Mouse (Mus musculus) MEL (cell line): ENCODE measurements at regions not wholly inside any gene's neighbourhood (a gene's known extent, or its start where the extent isn't known, plus 50 kb on each side); places are given as distances from the start of the nearest gene placed in this dataset.

Source experiments
- CTCF ChIP-seq, 3 experiments: IDR thresholded peaks in 2 of 3; conservative IDR thresholded peaks in 1 of 3; 2 replicates each; pipeline ENCODE4 v1.5.1; 2011 to 2012; ENCODE audit warnings: low read length in 3 of 3, low read depth in 2 of 3, mild to moderate bottlenecking in 2 of 3, improper control_type of control experiment in 1 of 3, inconsistent platforms in 1 of 3, mixed read lengths in 1 of 3, moderate library complexity in 1 of 3; ENCODE audit not compliant: control insufficient read depth in 1 of 3, insufficient read depth in 1 of 3, poor library complexity in 1 of 3, severe bottlenecking in 1 of 3
- EP300 ChIP-seq, 2 experiments: IDR thresholded peaks; 2 replicates each; pipeline ENCODE4 v1.6.1; 2011; ENCODE audit warnings: improper control_type of control experiment in 2 of 2, low read length in 2 of 2, low read depth in 1 of 2, mild to moderate bottlenecking in 1 of 2
- NELFE ChIP-seq: IDR thresholded peaks from 2 replicates; pipeline ENCODE4 v1.6.1; 2011; ENCODE audit warnings: low read depth, low read length, improper control_type of control experiment

DNA sequence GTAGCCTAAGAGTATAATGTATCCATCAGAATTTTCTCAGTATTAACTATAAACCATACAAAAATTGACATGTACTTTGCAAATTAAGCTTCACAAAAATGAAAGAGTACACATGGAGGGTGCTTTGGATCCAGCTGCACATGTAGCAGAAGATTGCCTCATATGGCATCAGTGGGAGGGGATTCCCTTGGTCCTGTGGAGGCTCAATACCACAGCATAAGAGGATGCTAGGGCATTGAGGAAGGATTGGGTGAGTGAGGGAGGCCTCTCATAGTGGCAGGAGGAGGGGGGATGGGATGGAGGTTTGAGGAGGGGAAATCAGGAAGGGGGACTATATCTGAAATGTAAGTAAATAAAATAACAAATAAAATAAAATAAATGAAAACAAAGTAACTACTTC is 301.7 kb upstream of the Cntn5 start:
- TF ChIP-seq EP300 (IDR thresholded peaks at IDR 0.05; ENCODE audit: low read depth in 1 of 2, low read length in 2 of 2) (no peak), CTCF (IDR thresholded peaks at IDR 0.05 in 2 of 3, conservative IDR thresholded peaks at IDR 0.05 in 1 of 3; ENCODE audit: control insufficient read depth in 1 of 3, insufficient read depth in 1 of 3, low read depth in 2 of 3, low read length in 3 of 3, poor library complexity in 1 of 3, severe bottlenecking in 1 of 3) (no peak), NELFE (no peak)
